Comparison of ENCODE assay signal across 22 mouse cellular contexts in genomic region chr7:67402353-67402752, GRCm38 (mm10). TPM values are rescaled to one million over a fixed set of nuclear protein-coding genes. Genes with fewer than 3 reads are reported as not detected.
DNase-seq lines count a peak whose midpoint lies in the region; TF ChIP-seq lines count a peak whose summit lies in the region.
"Had no signal": no experiment of that assay in that cellular context is flagged by ENCODE, and none has a peak within 500 bp of the region (broad histone marks: within the 10 kb centered on the region; RNA-seq: fewer than 3 reads in every experiment).

No protein-coding gene starts in this region.

- peak; percentile 57 for TF ChIP-seq POLR2A in CH12.LX (IDR thresholded peaks at IDR 0.05; ENCODE audit: low read depth, low read length)

- dilution Hi-C loops in CH12.LX (cut with MboI; ENCODE audit: extremely low pct_ligation_motif_present, extremely low pct_unique_long_range_greater_than_20kb, low sequenced_read_pairs), result no loop called here

- no peak for TF ChIP-seq EP300 in CH12.LX (IDR thresholded peaks at IDR 0.05; ENCODE audit: low read length)

- in situ Hi-C loops in CH12.LX (cut with MboI; ENCODE audit: low pct_ligation_motif_present, low pct_unique_long_range_greater_than_20kb, low sequenced_read_pairs), result no loop called here

- no peak for TF ChIP-seq CTCF in CH12.LX (conservative IDR thresholded peaks at IDR 0.05 in 1 of 2, IDR thresholded peaks at IDR 0.05 in 1 of 2; ENCODE audit: low read depth in 2 of 2, low read length in 2 of 2)

- H3K9ac ChIP-seq in CH12.LX (ENCODE audit: insufficient read depth, low read depth), result peak overlapping the region; percentile 71
- H3K9ac ChIP-seq: embryonic facial prominence, embryonic 13.5 days; embryonic facial prominence, embryonic 15.5 days; forebrain, embryonic 12.5 days had no signal

- no peaks in the 10 kb centered on the region for H3K27me3 ChIP-seq in CH12.LX (replicated peaks)
- H3K27me3 ChIP-seq: embryonic facial prominence, embryonic 15.5 days; forebrain, embryonic 12.5 days had no signal

- H3K36me3 ChIP-seq in CH12.LX (replicated peaks in 1 of 2; ENCODE audit: control insufficient read depth in 1 of 2, insufficient read depth in 1 of 2, low read length in 1 of 2), result no peaks in the 10 kb centered on the region
- H3K36me3 ChIP-seq: embryonic facial prominence, embryonic 13.5 days; embryonic facial prominence, embryonic 15.5 days; forebrain, embryonic 10.5 days; forebrain, embryonic 12.5 days had no signal

- H3K9me3 ChIP-seq in CH12.LX (replicated peaks; ENCODE audit: low read length), result peaks cover 10% of the 10 kb centered on the region
- H3K9me3 ChIP-seq: embryonic facial prominence, embryonic 13.5 days; embryonic facial prominence, embryonic 15.5 days; forebrain, embryonic 10.5 days; forebrain, embryonic 12.5 days had no signal

- no peak; the same call in 1 of the 2 replicates for TF ChIP-seq RAD21 in CH12.LX (IDR thresholded peaks at IDR 0.05; ENCODE audit: low read depth, low read length)

- peak overlapping the region; percentile 95 for H3K27ac ChIP-seq in CH12.LX (ENCODE audit: insufficient read depth, low read depth)
- H3K27ac ChIP-seq: embryonic facial prominence, embryonic 13.5 days; embryonic facial prominence, embryonic 15.5 days; forebrain, embryonic 10.5 days; forebrain, embryonic 12.5 days had no signal

- H3K4me1 ChIP-seq in CH12.LX (ENCODE audit: control insufficient read depth in 1 of 2, insufficient read depth in 2 of 2), result peaks cover 20 to 59% of the 10 kb centered on the region in 2 experiments
- H3K4me1 ChIP-seq: embryonic facial prominence, embryonic 13.5 days; embryonic facial prominence, embryonic 15.5 days; forebrain, embryonic 10.5 days; forebrain, embryonic 12.5 days had no signal

- H3K4me3 ChIP-seq in CH12.LX (replicated peaks in 1 of 3; ENCODE audit: low read depth in 2 of 3, low read length in 2 of 3, poor library complexity in 1 of 3), result peak overlapping the region in 1 of 3 experiments; percentile 27
- H3K4me3 ChIP-seq: embryonic facial prominence, embryonic 13.5 days; embryonic facial prominence, embryonic 15.5 days; erythroblast, embryonic 14.5 days; forebrain, embryonic 10.5 days; forebrain, embryonic 12.5 days had no signal

- DNase-seq in gastrocnemius, adult 18-20 months (ENCODE audit: low spot score), result peak; percentile 58
- no peak for DNase-seq in gastrocnemius, postnatal 36 days
- DNase-seq in heart, adult 11 months, result peak; percentile 28
- DNase-seq in heart, postnatal 36 days, result no peak
- DNase-seq in CH12.LX (ENCODE audit: extremely low read depth), result no peak
- no peak for DNase-seq in thymus, postnatal 0 days (ENCODE audit: low spot score)
- DNase-seq: adrenal gland, adult 2 months; adrenal gland, postnatal 10 days; adrenal gland, postnatal 25 days; B cell, adult 2 months; cerebellum, adult 11 months; cerebellum, adult 18-20 months; cerebellum, adult 8-10 months; cerebellum, adult 9-11 months; cerebellum, postnatal 14 days; cerebellum, postnatal 36 days; embryo, embryonic 11 days had no signal

- intact Hi-C loops in gastrocnemius, postnatal 36 days (cut with DNase I), result no loop called here
- intact Hi-C loops in heart, postnatal 36 days (cut with DNase I), result no loop called here

- peak overlapping the region; percentile 37 for H3K4me2 ChIP-seq in CH12.LX (ENCODE audit: insufficient read depth, low read depth, poor library complexity, severe bottlenecking)
- H3K4me2 ChIP-seq: embryonic facial prominence, embryonic 13.5 days; embryonic facial prominence, embryonic 15.5 days; forebrain, embryonic 12.5 days had no signal

- H3K79me2 ChIP-seq in CH12.LX (replicated peaks; ENCODE audit: control insufficient read depth, extremely low read depth, insufficient read depth, poor library complexity, severe bottlenecking), result no peaks in the 10 kb centered on the region

TF ChIP-seq in CH12.LX, 34 proteins besides CTCF, POLR2A, EP300 and RAD21:
- peak; percentile 55; the same call in 1 of the 2 replicates for TF ChIP-seq NELFE (IDR thresholded peaks at IDR 0.05; ENCODE audit: low read depth, low read length)
- no peak for TF ChIP-seq KAT2A (IDR thresholded peaks at IDR 0.05; ENCODE audit: insufficient replicate concordance, low read length)
- no peak for TF ChIP-seq JUN (IDR thresholded peaks at IDR 0.05; ENCODE audit: insufficient read depth, low read depth, low read length)
- TF ChIP-seq ETS1 (conservative IDR thresholded peaks at IDR 0.05; ENCODE audit: low read depth, low read length), result peak; percentile 18; the same call in 1 of the 2 replicates
- TF ChIP-seq CHD2 (IDR thresholded peaks at IDR 0.05; ENCODE audit: low read length), result no peak
- peak; percentile 55; the same call in 1 of the 2 replicates for TF ChIP-seq SIN3A (IDR thresholded peaks at IDR 0.05; ENCODE audit: low read length)
- 0 out of 2 replicates have a peak, but pooled peaks have one; percentile 37 for TF ChIP-seq ZMIZ1 (IDR thresholded peaks at IDR 0.05; ENCODE audit: low read depth, low read length)
- TF ChIP-seq MAZ (IDR thresholded peaks at IDR 0.05; ENCODE audit: low read depth, low read length), result no peak
- TF ChIP-seq MYC (IDR thresholded peaks at IDR 0.05; ENCODE audit: low read depth, low read length), result peak; percentile 43; the same call in 1 of the 2 replicates
- TF ChIP-seq CHD1 (IDR thresholded peaks at IDR 0.05; ENCODE audit: low read depth, low read length), result no peak; the same call in 1 of the 2 replicates
- TF ChIP-seq GABPA (IDR thresholded peaks at IDR 0.05; ENCODE audit: insufficient replicate concordance, low read depth, low read length), result no peak
- TF ChIP-seq RCOR1 (conservative IDR thresholded peaks at IDR 0.05; ENCODE audit: low read depth, low read length), result no peak
- no peak for TF ChIP-seq USF2 (conservative IDR thresholded peaks at IDR 0.05; ENCODE audit: low read depth, low read length)
- no peak for TF ChIP-seq USF1 (IDR thresholded peaks at IDR 0.05; ENCODE audit: low read depth, low read length)
- no peak for TF ChIP-seq UBTF (IDR thresholded peaks at IDR 0.05; ENCODE audit: low read depth, low read length)
- TF ChIP-seq MXI1 (IDR thresholded peaks at IDR 0.05; ENCODE audit: low read depth, low read length), result 0 out of 2 replicates have a peak, but pooled peaks have one; percentile 44
- TF ChIP-seq ZC3H11A (IDR thresholded peaks at IDR 0.05; ENCODE audit: low read depth, low read length), result no peak
- peak; percentile 80; the same call in 1 of the 2 replicates for TF ChIP-seq TBP (conservative IDR thresholded peaks at IDR 0.05; ENCODE audit: low read depth, low read length)
- TF ChIP-seq ZKSCAN1 (IDR thresholded peaks at IDR 0.05; ENCODE audit: borderline replicate concordance, low read depth, low read length), result no peak
- no peak for TF ChIP-seq E2F4 (IDR thresholded peaks at IDR 0.05; ENCODE audit: insufficient replicate concordance, low read depth, low read length)
- TF ChIP-seq IRF4 (IDR thresholded peaks at IDR 0.05; ENCODE audit: low read depth, low read length), result peak; percentile 45; the same call in 1 of the 2 replicates
- TF ChIP-seq PAX5 (IDR thresholded peaks at IDR 0.05; ENCODE audit: low read length), result no peak
- TF ChIP-seq BHLHE40 (IDR thresholded peaks at IDR 0.05; ENCODE audit: low read depth, low read length), result peak; percentile 2; the same call in 1 of the 2 replicates
- no peak for TF ChIP-seq MAFK (IDR thresholded peaks at IDR 0.05; ENCODE audit: insufficient replicate concordance, low read length)
- 0 out of 2 replicates have a peak, but pooled peaks have one; percentile 40 for TF ChIP-seq NRF1 (IDR thresholded peaks at IDR 0.05; ENCODE audit: low read depth, low read length)
- TF ChIP-seq ZNF384 (IDR thresholded peaks at IDR 0.05; ENCODE audit: low read depth, low read length), result no peak
- peak; percentile 72; the same call in 1 of the 2 replicates for TF ChIP-seq MAX (IDR thresholded peaks at IDR 0.05; ENCODE audit: low read length)
- TF ChIP-seq JUND (conservative IDR thresholded peaks at IDR 0.05; ENCODE audit: low read depth, low read length), result 0 out of 2 replicates have a peak, but pooled peaks have one; percentile 15
- TF ChIP-seq SMC3 (IDR thresholded peaks at IDR 0.05; ENCODE audit: low read depth, low read length), result no peak
- TF ChIP-seq MEF2A (IDR thresholded peaks at IDR 0.05; ENCODE audit: borderline replicate concordance, low read depth, low read length), result no peak; the same call in 1 of the 2 replicates
- no peak for TF ChIP-seq HCFC1 (IDR thresholded peaks at IDR 0.05; ENCODE audit: low read depth, low read length)
- no peak for TF ChIP-seq POLR2AphosphoS2 (IDR thresholded peaks at IDR 0.05; ENCODE audit: low read depth, low read length)
- TF ChIP-seq ELF1 (IDR thresholded peaks at IDR 0.05; ENCODE audit: low read depth, low read length), result no peak
- peak; percentile 63; the same call in 1 of the 2 replicates for TF ChIP-seq TCF12 (IDR thresholded peaks at IDR 0.05; ENCODE audit: low read depth, low read length)

RNA-seq across cellular contexts. Expression of gene Mef2a, which starts 29.7 kb away (rescaled TPM):
- 100 to 1,000 TPM in 1 of 2 experiments, 10 to 100 TPM in 1; 87.3 to 105 TPM for total RNA-seq in gastrocnemius, adult 18-20 months (2021)
- total RNA-seq in gastrocnemius, postnatal 36 days (2021), result 10 to 100 TPM; 73.8 to 74.0 TPM
- total RNA-seq in heart, postnatal 36 days (2021), result 100 to 1,000 TPM; 126 to 142 TPM
- total RNA-seq in CH12.LX (2012; rRNA removed) (42.2 and 43.5 TPM in 2 replicates), CH12.LX (2014; rRNA removed) (36.7 and 40.1 TPM in 2 replicates)
- 94.6 and 100 TPM in 2 replicates for polyA plus RNA-seq in CH12.LX (2012; ENCODE audit: insufficient read length, low read depth)
- 62.3 and 64.9 TPM in 2 replicates for polyA plus RNA-seq in thymus, postnatal 0 days (2015; fragmentation: Nextera tagmentation; extraction: Ambion mirVana)

Comparison
In these comparisons a context has a peak if more than half of its experiments do, and no peak if none do; other contexts are left out.
1. DNase-seq: peak in gastrocnemius, adult 18-20 months (single experiment) and heart, adult 11 months (single experiment); none in gastrocnemius, postnatal 36 days (0 of 2), heart, postnatal 36 days (0 of 2), CH12.LX (single experiment) and thymus, postnatal 0 days (single experiment).